Mouse (Mus musculus) neural tube, embryonic 11.5 days (tissue): ENCODE measurements at regions not wholly inside any gene's neighbourhood (a gene's known extent, or its start where the extent isn't known, plus 50 kb on each side); places are given as distances from the start of the nearest gene placed in this dataset.

Experiments used
- ATAC-seq: fragments of 200-750 bp; cut with Nextera tagmentation; 2 replicates; pipeline ENCODE4 v1.8.0; 2017; ENCODE audit warnings: moderate number of reproducible peaks, mild to moderate bottlenecking, moderate TSS enrichment, moderate library complexity; ENCODE audit not compliant: insufficient read depth, low FRiP score, low TSS enrichment
- DNase-seq: peaks from one replicate; pipeline ENCODE4 v3.0.0-alpha.2; 2015; ENCODE audit warnings: low spot score
- H3K27ac ChIP-seq: fragments of 300-500 bp; sonication (generic); 2 replicates; pipeline ENCODE4 v1.5.1; 2014; ENCODE audit warnings: low read depth, mild to moderate bottlenecking, low read length
- H3K27me3 ChIP-seq: fragments of 300-500 bp; sonication (generic); 2 replicates; pipeline ENCODE4 v1.6.1; 2014; ENCODE audit warnings: mild to moderate bottlenecking, low read length, mixed read lengths; ENCODE audit not compliant: control insufficient read depth, insufficient read depth
- H3K36me3 ChIP-seq: fragments of 300-500 bp; sonication (generic); 2 replicates; pipeline ENCODE4 v1.6.1; 2014; ENCODE audit warnings: mild to moderate bottlenecking, low read length, moderate library complexity, mixed read lengths; ENCODE audit not compliant: control insufficient read depth, insufficient read depth
- H3K4me1 ChIP-seq: fragments of 300-500 bp; sonication (generic); 2 replicates; pipeline ENCODE4 v1.6.1; 2014; ENCODE audit warnings: low read length, mixed read lengths; ENCODE audit not compliant: control insufficient read depth, insufficient read depth
- H3K4me2 ChIP-seq: fragments of 300-500 bp; sonication (generic); 2 replicates; pipeline ENCODE4 v1.6.1; 2014; ENCODE audit warnings: low read depth, mild to moderate bottlenecking, moderate library complexity
- H3K4me3 ChIP-seq: fragments of 300-500 bp; sonication (generic); 2 replicates; pipeline ENCODE4 v1.5.1; 2014; ENCODE audit warnings: low read depth, low read length
- H3K9ac ChIP-seq: fragments of 300-500 bp; sonication (generic); 2 replicates; pipeline ENCODE4 v1.6.1; 2014; ENCODE audit warnings: mild to moderate bottlenecking, low read length
- H3K9me3 ChIP-seq: fragments of 300-500 bp; sonication (generic); 2 replicates; pipeline ENCODE4 v1.6.1; 2016; ENCODE audit warnings: low read length; ENCODE audit not compliant: control insufficient read depth
- WGBS: fragments of 180-500 bp; shearing (Covaris S2); extraction: QIAGEN DNeasy Blood & Tissue Kit; methylation state at CpG from one replicate; pipeline ENCODE4 v1.1.7; 2014; 5-methylcytosine and 5-hydroxymethylcytosine counted together

DNA sequence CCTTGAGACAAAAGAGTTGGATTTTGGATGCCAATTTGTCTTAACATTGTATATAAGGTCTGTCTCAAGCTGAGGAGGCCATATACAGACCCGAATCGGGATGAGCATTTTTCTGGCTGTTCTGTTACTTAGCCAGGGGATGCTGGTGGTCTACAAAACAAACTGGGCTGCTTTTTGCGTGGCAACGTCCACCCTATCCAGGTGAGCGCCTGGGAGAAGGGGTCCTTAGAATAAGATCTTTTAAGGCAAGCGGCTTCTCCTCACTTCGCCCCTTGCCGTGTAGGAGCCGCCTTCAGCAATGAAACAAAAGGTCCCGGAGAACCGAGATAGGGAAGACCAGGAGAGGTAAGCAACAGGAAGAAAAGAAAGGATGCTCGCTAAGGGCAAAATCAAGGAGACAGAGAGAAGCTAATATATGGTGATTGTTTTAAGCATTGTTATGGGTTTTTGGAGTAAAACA, 171.2 kb upstream of the 9630041A04Rik start:
- Histone ChIP-seq H3K4me1 (0 out of 2 replicates have a peak, but pooled peaks cover 3% of the 10 kb centered on the region), H3K27me3 (no peaks in the 10 kb centered on the region), H3K4me2 (peak overlapping the region; percentile 18), H3K4me3 (no peak overlapping the region), H3K9ac (peak overlapping the region; percentile 27; the same call in 1 of the 2 replicates), H3K27ac (no peak overlapping the region), H3K36me3 (no peaks in the 10 kb centered on the region), H3K9me3 (no peaks in the 10 kb centered on the region)
- DNase-seq (no peak), ATAC-seq (no peak; the same call in 1 of the 2 replicates)
- 18% methylated on average over 12 of the region's 12 CpGs for WGBS

DNA sequence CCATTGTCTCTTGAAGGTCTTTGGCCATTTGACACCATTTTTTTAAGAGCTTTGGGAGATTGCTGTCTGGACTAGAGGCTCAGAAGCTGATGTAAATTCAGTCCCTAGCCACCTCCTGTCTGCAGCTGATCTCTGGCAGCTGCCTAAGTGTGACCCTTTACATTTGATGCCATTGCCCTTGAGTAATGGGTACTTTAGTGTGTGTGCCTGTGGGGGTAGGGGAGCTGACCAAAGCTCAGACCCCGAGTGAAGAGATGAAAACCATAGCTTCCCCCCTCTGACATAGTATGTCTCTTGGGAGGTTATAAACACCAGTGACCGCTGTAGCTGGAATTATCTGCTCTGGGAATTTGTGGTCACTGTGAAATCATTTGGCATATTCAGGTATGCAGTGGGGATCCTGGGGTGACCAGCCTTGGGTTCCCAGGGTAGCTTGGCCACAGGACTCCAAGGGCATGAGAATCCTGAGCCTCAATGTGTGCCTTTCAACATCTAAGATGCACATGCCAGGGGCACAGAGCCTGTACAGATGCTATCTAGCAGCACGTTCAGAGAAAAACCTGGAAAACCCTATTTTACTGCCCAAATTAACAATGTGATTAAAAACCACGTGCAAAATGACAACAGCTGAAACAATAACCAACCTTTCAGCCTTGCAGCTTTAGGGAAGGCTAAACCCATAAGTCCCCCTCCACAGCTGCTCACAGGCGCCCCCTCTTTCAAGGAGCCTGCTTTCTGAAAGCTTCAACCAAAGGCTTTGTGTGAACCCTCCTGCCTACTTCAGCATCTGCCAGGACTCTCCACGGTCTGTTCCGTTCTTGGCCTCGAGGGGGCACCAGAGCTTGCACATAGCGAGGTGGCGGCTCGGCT, 171.9 kb upstream of the 9630041A04Rik start:
- 0 out of 2 replicates have a peak overlapping the region, but pooled peaks have one; percentile 42 for H3K27ac ChIP-seq
- peak overlapping the region; percentile 18 for H3K4me2 ChIP-seq
- H3K9me3 ChIP-seq = no peaks in the 10 kb centered on the region
- no peaks in the 10 kb centered on the region for H3K27me3 ChIP-seq
- ATAC-seq = peak; percentile 72
- H3K4me1 ChIP-seq = 0 out of 2 replicates have a peak, but pooled peaks cover 3% of the 10 kb centered on the region
- DNase-seq = peak; percentile 93
- H3K9ac ChIP-seq = no peak overlapping the region
- no peak overlapping the region for H3K4me3 ChIP-seq
- 16% methylated on average over 11 of the region's 11 CpGs for WGBS
- H3K36me3 ChIP-seq = no peaks in the 10 kb centered on the region

GRCm38 (mm10) chr9:101687226-101687625, 174.4 kb upstream of the 9630041A04Rik start:
- no peak overlapping the region for H3K4me2 ChIP-seq
- H3K9ac ChIP-seq = no peak overlapping the region
- DNase-seq (no peak), ATAC-seq (no peak)
- H3K27ac ChIP-seq = no peak overlapping the region
- no peak overlapping the region for H3K4me3 ChIP-seq
- H3K9me3 ChIP-seq = no peaks in the 10 kb centered on the region
- no peaks in the 10 kb centered on the region for H3K27me3 ChIP-seq
- WGBS = 82% methylated on average over 6 of the region's 6 CpGs
- H3K4me1 ChIP-seq = 0 out of 2 replicates have a peak, but pooled peaks cover 3% of the 10 kb centered on the region
- H3K36me3 ChIP-seq = no peaks in the 10 kb centered on the region

GRCm38 (mm10) chr9:101677563-101677962, 184.1 kb upstream of the 9630041A04Rik start:
- Histone ChIP-seq H3K9me3 (no peaks in the 10 kb centered on the region), H3K4me2 (no peak overlapping the region), H3K4me1 (no peaks in the 10 kb centered on the region), H3K27ac (no peak overlapping the region), H3K36me3 (no peaks in the 10 kb centered on the region), H3K4me3 (no peak overlapping the region), H3K27me3 (no peaks in the 10 kb centered on the region), H3K9ac (no peak overlapping the region)
- DNase-seq (no peak), ATAC-seq (no peak)
- 91% methylated on average over 2 of the region's 2 CpGs for WGBS

DNA sequence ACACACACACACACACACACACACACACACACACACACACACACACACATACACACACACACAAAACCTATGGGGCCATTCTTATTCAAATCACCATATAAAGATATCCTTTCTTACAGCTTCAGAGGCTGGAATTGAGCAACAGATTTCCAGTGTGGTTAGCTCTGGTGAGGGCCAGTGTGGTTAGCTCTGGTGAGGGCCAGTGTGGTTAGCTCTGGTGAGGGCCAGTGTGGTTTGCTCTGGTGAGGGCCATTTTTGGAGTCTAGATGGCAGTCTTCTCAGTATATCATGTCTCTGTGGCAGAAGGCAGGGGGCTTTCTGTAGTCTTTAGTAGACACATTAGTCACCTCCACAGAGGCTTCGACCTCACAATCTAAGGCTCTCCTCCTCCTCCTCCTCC, 191.5 kb upstream of the 9630041A04Rik start:
- no peaks in the 10 kb centered on the region for H3K9me3 ChIP-seq
- DNase-seq (no peak), ATAC-seq (no peak)
- no peak overlapping the region for H3K4me2 ChIP-seq
- no peaks in the 10 kb centered on the region for H3K4me1 ChIP-seq
- no peak overlapping the region for H3K27ac ChIP-seq
- no peak overlapping the region for H3K9ac ChIP-seq
- no peaks in the 10 kb centered on the region for H3K36me3 ChIP-seq
- no peaks in the 10 kb centered on the region for H3K27me3 ChIP-seq
- H3K4me3 ChIP-seq = no peak overlapping the region
- 71% methylated on average over 1 of the region's 1 CpGs for WGBS

GRCm38 (mm10) chr9:101649816-101650215, 211.8 kb upstream of the 9630041A04Rik start:
- WGBS = 68% methylated on average over 5 of the region's 5 CpGs
- DNase-seq (no peak), ATAC-seq (no peak)

DNA sequence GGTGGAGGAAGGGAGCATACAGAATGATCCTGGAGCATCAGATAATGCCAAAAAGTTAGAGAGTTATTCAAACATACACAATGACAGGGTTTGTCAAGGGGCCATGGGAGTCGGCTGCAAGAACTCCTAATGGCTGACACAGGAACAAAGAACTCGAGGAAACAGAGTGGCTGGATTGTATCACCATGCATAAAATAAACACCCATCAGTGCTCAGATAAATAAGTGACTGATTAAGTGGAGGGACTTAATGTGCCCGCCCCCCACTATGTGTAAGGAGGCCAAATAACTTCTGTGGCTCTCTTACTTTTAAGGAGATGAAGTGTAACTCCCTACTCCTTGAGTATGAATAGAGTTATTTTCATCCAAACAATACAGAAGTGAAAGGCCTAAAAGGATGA, 220.1 kb upstream of the 9630041A04Rik start:
- Histone ChIP-seq H3K27ac (no peak overlapping the region), H3K9me3 (no peaks in the 10 kb centered on the region), H3K4me2 (no peak overlapping the region), H3K36me3 (no peaks in the 10 kb centered on the region), H3K9ac (no peak overlapping the region), H3K27me3 (no peaks in the 10 kb centered on the region), H3K4me3 (no peak overlapping the region), H3K4me1 (no peaks in the 10 kb centered on the region)
- DNase-seq (no peak), ATAC-seq (no peak)
- whole genome bisulfite sequencing = 63% methylated on average over 3 of the region's 3 CpGs

More at GRCm38 (mm10) chr9:101649816-101650215, 211.8 kb upstream of the 9630041A04Rik start:
- Histone ChIP-seq H3K4me2 (no peak overlapping the region), H3K9me3 (no peaks in the 10 kb centered on the region), H3K4me3 (no peak overlapping the region), H3K4me1 (no peaks in the 10 kb centered on the region), H3K27ac (no peak overlapping the region), H3K27me3 (no peaks in the 10 kb centered on the region), H3K9ac (no peak overlapping the region), H3K36me3 (no peaks in the 10 kb centered on the region)

- H3K27me3 ChIP-seq = no peaks in the 10 kb centered on the region
- no peak overlapping the region for H3K4me2 ChIP-seq
- H3K9me3 ChIP-seq = no peaks in the 10 kb centered on the region
- H3K27ac ChIP-seq = no peak overlapping the region
- H3K36me3 ChIP-seq = no peaks in the 10 kb centered on the region
- no peak for ATAC-seq
- H3K4me1 ChIP-seq = no peaks in the 10 kb centered on the region
- no peak for DNase-seq
- H3K9ac ChIP-seq = no peak overlapping the region
- H3K4me3 ChIP-seq = no peak overlapping the region
Observed at GRCm38 (mm10) chr9:101640598-101640997, 221.0 kb upstream of the 9630041A04Rik start.

- H3K4me1 ChIP-seq = no peaks in the 10 kb centered on the region
- H3K36me3 ChIP-seq = no peaks in the 10 kb centered on the region
- no peak overlapping the region for H3K4me3 ChIP-seq
- no peak overlapping the region for H3K4me2 ChIP-seq
- no peak overlapping the region for H3K27ac ChIP-seq
- 86% methylated on average over 2 of the region's 2 CpGs for WGBS
- no peaks in the 10 kb centered on the region for H3K9me3 ChIP-seq
- no peak overlapping the region for H3K9ac ChIP-seq
- ATAC-seq = no peak
- no peaks in the 10 kb centered on the region for H3K27me3 ChIP-seq
- DNase-seq = no peak
Observed at GRCm38 (mm10) chr9:101616261-101616660, 245.4 kb upstream of the 9630041A04Rik start.
